Mouse (Mus musculus) heart, embryonic 14.5 days (tissue): ENCODE results near the gene P2rx7. TPM values are rescaled to one million over a fixed set of nuclear protein-coding genes. Genes with fewer than 3 reads are reported as not detected.

Source experiments
- ATAC-seq: fragments of 200-750 bp; cut with Nextera tagmentation; 2 replicates; pipeline ENCODE4 v1.8.0; 2017; ENCODE audit warnings: low read depth, moderate TSS enrichment; ENCODE audit not compliant: insufficient number of reproducible peaks, insufficient read depth, low FRiP score
- H3K27ac ChIP-seq, 2 experiments: fragments of 200-500 bp in 1 of 2; fragments of 300-500 bp in 1 of 2; sonication (generic) in 1 of 2; replicated peaks in 1 of 2; 2 replicates each; pipeline ENCODE4 v1.5.1; 2012 to 2014; ENCODE audit warnings: low read depth in 2 of 2, low read length in 2 of 2, control low read depth in 1 of 2, mild to moderate bottlenecking in 1 of 2, mixed read lengths in 1 of 2; ENCODE audit not compliant: control insufficient read depth in 1 of 2, insufficient read depth in 1 of 2
- H3K27me3 ChIP-seq: fragments of 300-500 bp; sonication (generic); 2 replicates; pipeline ENCODE4 v1.6.1; 2014; ENCODE audit warnings: mild to moderate bottlenecking, low read length, control low read depth; ENCODE audit not compliant: control insufficient read depth, insufficient read depth
- H3K36me3 ChIP-seq: fragments of 300-500 bp; sonication (generic); 2 replicates; pipeline ENCODE4 v1.6.1; 2014; ENCODE audit warnings: mild to moderate bottlenecking, control low read depth, low read length, mixed read lengths; ENCODE audit not compliant: control insufficient read depth, insufficient read depth
- H3K4me1 ChIP-seq, 2 experiments: fragments of 200-500 bp in 1 of 2; fragments of 300-500 bp in 1 of 2; sonication (generic) in 1 of 2; 2 replicates each; pipeline ENCODE4 v1.6.1; 2012 to 2014; ENCODE audit warnings: low read length in 2 of 2, control low read depth in 1 of 2, mixed read lengths in 1 of 2; ENCODE audit not compliant: control insufficient read depth in 2 of 2, insufficient read depth in 2 of 2
- H3K4me2 ChIP-seq: fragments of 300-500 bp; sonication (generic); 2 replicates; pipeline ENCODE4 v1.6.1; 2014; ENCODE audit warnings: mild to moderate bottlenecking, low read length
- H3K4me3 ChIP-seq, 2 experiments: fragments of 200-500 bp in 1 of 2; fragments of 300-500 bp in 1 of 2; sonication (generic) in 1 of 2; 2 replicates each; pipeline ENCODE4 v1.5.1; 2012 to 2014; ENCODE audit warnings: low read length in 2 of 2, mild to moderate bottlenecking in 2 of 2, control low read depth in 1 of 2, low read depth in 1 of 2, moderate library complexity in 1 of 2; ENCODE audit not compliant: control insufficient read depth in 1 of 2, insufficient read depth in 1 of 2
- H3K9ac ChIP-seq: fragments of 300-500 bp; sonication (generic); 2 replicates; pipeline ENCODE4 v1.6.1; 2014; ENCODE audit warnings: mild to moderate bottlenecking, low read length
- H3K9me3 ChIP-seq: fragments of 300-500 bp; sonication (generic); 2 replicates; pipeline ENCODE4 v1.6.1; 2016; ENCODE audit warnings: low read length, control low read depth; ENCODE audit not compliant: control insufficient read depth
- WGBS: fragments of 180-500 bp; shearing (Covaris S2); extraction: QIAGEN DNeasy Blood & Tissue Kit; methylation state at CpG from one replicate; pipeline ENCODE4 v1.1.7; 2014; 5-methylcytosine and 5-hydroxymethylcytosine counted together
- polyA plus RNA-seq: library from polyadenylated mRNA; unstranded; fragments of >200 nt; fragmentation: Nextera tagmentation; extraction: Ambion mirVana; gene quantifications from 2 replicates; pipeline ENCODE4 v1.2.1, GENCODE M21; 2014

Gene P2rx7
- polyA plus RNA-seq, 1 experiment from 2014 or later: 1.4 TPM

GRCm38 (mm10) chr5:122672298-122672697 lies 28.6 kb downstream of the P2rx7 start:
- 79% methylated on average over 5 of the region's 5 CpGs for WGBS

GRCm38 (mm10) chr5:122676002-122676401 lies 32.3 kb downstream of the P2rx7 start:
- H3K9me3 ChIP-seq: no peaks in the 10 kb centered on the region
- H3K27me3 ChIP-seq: no peaks in the 10 kb centered on the region
- no peaks in the 10 kb centered on the region for H3K36me3 ChIP-seq
- H3K4me3 ChIP-seq: no peak overlapping the region
- no peak overlapping the region for H3K27ac ChIP-seq
- WGBS: 87% methylated on average over 8 of the region's 8 CpGs
- no peaks in the 10 kb centered on the region for H3K4me1 ChIP-seq
- H3K9ac ChIP-seq: no peak overlapping the region
- no peak for ATAC-seq
- no peak overlapping the region for H3K4me2 ChIP-seq

More at GRCm38 (mm10) chr5:122672298-122672697, 28.6 kb downstream of the P2rx7 start:
- Histone ChIP-seq H3K9ac (no peak overlapping the region), H3K9me3 (no peaks in the 10 kb centered on the region), H3K4me1 (peaks cover 0 to 2% of the 10 kb centered on the region in 2 experiments; a peak in 1 of 4 replicates), H3K27me3 (no peaks in the 10 kb centered on the region), H3K27ac (no peak overlapping the region), H3K4me2 (no peak overlapping the region), H3K4me3 (no peak overlapping the region), H3K36me3 (no peaks in the 10 kb centered on the region)
- ATAC-seq: no peak

- no peak for ATAC-seq
- WGBS: 87% methylated on average over 9 of the region's 9 CpGs
- Histone ChIP-seq H3K9me3 (no peaks in the 10 kb centered on the region), H3K4me2 (no peak overlapping the region), H3K4me3 (no peak overlapping the region), H3K27ac (no peak overlapping the region), H3K36me3 (no peaks in the 10 kb centered on the region), H3K27me3 (no peaks in the 10 kb centered on the region), H3K4me1 (no peaks in the 10 kb centered on the region), H3K9ac (no peak overlapping the region)
Measured at GRCm38 (mm10) chr5:122677983-122678382, 34.3 kb downstream of the P2rx7 start.

- H3K4me3 ChIP-seq: no peak overlapping the region
- H3K9ac ChIP-seq: no peak overlapping the region
- no peak overlapping the region for H3K4me2 ChIP-seq
- H3K27ac ChIP-seq: no peak overlapping the region
- no peaks in the 10 kb centered on the region for H3K9me3 ChIP-seq
- ATAC-seq: no peak
- no peaks in the 10 kb centered on the region for H3K4me1 ChIP-seq
- H3K36me3 ChIP-seq: no peaks in the 10 kb centered on the region
- WGBS: 74% methylated on average over 8 of the region's 8 CpGs
- H3K27me3 ChIP-seq: no peaks in the 10 kb centered on the region
Measured at GRCm38 (mm10) chr5:122679881-122680280, 36.2 kb downstream of the P2rx7 start.

- Histone ChIP-seq H3K27ac (no peak overlapping the region), H3K36me3 (no peaks in the 10 kb centered on the region), H3K9ac (no peak overlapping the region), H3K27me3 (no peaks in the 10 kb centered on the region), H3K4me3 (no peak overlapping the region), H3K4me1 (no peaks in the 10 kb centered on the region), H3K9me3 (no peaks in the 10 kb centered on the region), H3K4me2 (no peak overlapping the region)
- no peak for ATAC-seq
- 79% methylated on average over 12 of the region's 12 CpGs for WGBS
Measured at GRCm38 (mm10) chr5:122681276-122681675, 37.6 kb downstream of the P2rx7 start.

GRCm38 (mm10) chr5:122683926-122684325 lies 40.2 kb downstream of the P2rx7 start:
- Histone ChIP-seq H3K4me1 (no peaks in the 10 kb centered on the region), H3K27ac (no peak overlapping the region), H3K4me2 (no peak overlapping the region), H3K4me3 (no peak overlapping the region), H3K9me3 (no peaks in the 10 kb centered on the region), H3K9ac (no peak overlapping the region), H3K36me3 (no peaks in the 10 kb centered on the region), H3K27me3 (no peaks in the 10 kb centered on the region)
- ATAC-seq: no peak
- WGBS: 63% methylated on average over 10 of the region's 10 CpGs

GRCm38 (mm10) chr5:122687391-122687790 lies 43.7 kb downstream of the P2rx7 start:
- H3K27me3 ChIP-seq: no peaks in the 10 kb centered on the region
- H3K4me2 ChIP-seq: no peak overlapping the region
- no peak overlapping the region for H3K9ac ChIP-seq
- H3K9me3 ChIP-seq: no peaks in the 10 kb centered on the region
- no peak overlapping the region for H3K27ac ChIP-seq
- 67% methylated on average over 4 of the region's 4 CpGs for WGBS
- no peaks in the 10 kb centered on the region for H3K4me1 ChIP-seq
- ATAC-seq: no peak
- no peaks in the 10 kb centered on the region for H3K36me3 ChIP-seq
- H3K4me3 ChIP-seq: no peak overlapping the region

GRCm38 (mm10) chr5:122689153-122689552 lies 45.4 kb downstream of the P2rx7 start:
- no peaks in the 10 kb centered on the region for H3K9me3 ChIP-seq

More at GRCm38 (mm10) chr5:122689153-122689552, 45.4 kb downstream of the P2rx7 start:
- Histone ChIP-seq H3K9ac (no peak overlapping the region), H3K4me2 (no peak overlapping the region), H3K27ac (no peak overlapping the region), H3K36me3 (no peaks in the 10 kb centered on the region), H3K4me1 (peaks cover 3 to 7% of the 10 kb centered on the region in 2 experiments; a peak in 2 of 4 replicates), H3K27me3 (no peaks in the 10 kb centered on the region), H3K4me3 (no peak overlapping the region)
- no peak for ATAC-seq
- 81% methylated on average over 7 of the region's 7 CpGs for WGBS
